Mouse (Mus musculus) frontal cortex, postnatal 14 days (tissue): Measurements from ENCODE around the gene Tfdp1.

ENCODE experiments used
- DNase-seq, 2 experiments: peaks; one replicate each; pipeline ENCODE4 v3.0.0; 2022; ENCODE audit warnings: low spot score in 2 of 2

Tfdp1 gene

GRCm38 (mm10) chr8:13352601-13353000, 14.1 kb downstream of the Tfdp1 start:
- no peak for DNase-seq

- DNase-seq = no peak
Observed at GRCm38 (mm10) chr8:13353155-13353833, 14.7 kb downstream of the Tfdp1 start.

- no peak for DNase-seq
Observed at GRCm38 (mm10) chr8:13353883-13354282, 15.3 kb downstream of the Tfdp1 start.

- no peak for DNase-seq
Observed at GRCm38 (mm10) chr8:13356221-13356620, 17.7 kb downstream of the Tfdp1 start.

- DNase-seq = no peak
Observed at GRCm38 (mm10) chr8:13356681-13357080, 18.1 kb downstream of the Tfdp1 start.

- DNase-seq = no peak
Observed at GRCm38 (mm10) chr8:13360213-13360612, 21.7 kb downstream of the Tfdp1 start.

- DNase-seq = no peak
Observed at GRCm38 (mm10) chr8:13361865-13362264, 23.3 kb downstream of the Tfdp1 start.

- DNase-seq = no peak
Observed at GRCm38 (mm10) chr8:13373151-13373662, 34.7 kb downstream of the Tfdp1 start.

- no peak for DNase-seq
Observed at GRCm38 (mm10) chr8:13381630-13382029, 43.1 kb downstream of the Tfdp1 start.

GRCm38 (mm10) chr8:13382536-13382935, 44.0 kb downstream of the Tfdp1 start:
- no peak for DNase-seq

GRCm38 (mm10) chr8:13382999-13383398, 44.4 kb downstream of the Tfdp1 start:
- no peak for DNase-seq

GRCm38 (mm10) chr8:13386366-13386765, 47.8 kb downstream of the Tfdp1 start:
- DNase-seq = no peak

- no peak for DNase-seq
Observed at GRCm38 (mm10) chr8:13387728-13388127, 49.2 kb downstream of the Tfdp1 start.

GRCm38 (mm10) chr8:13388744-13389143, 50.2 kb downstream of the Tfdp1 start:
- no peak for DNase-seq

- DNase-seq = no peak
Observed at GRCm38 (mm10) chr8:13393869-13394268, 55.3 kb downstream of the Tfdp1 start.

- no peak for DNase-seq
Observed at GRCm38 (mm10) chr8:13396725-13397124, 58.2 kb downstream of the Tfdp1 start, which contains the start of gene Atp4b. Gene Atp4b, minus strand, starts transcription at chr8:13396825.

GRCm38 (mm10) chr8:13403517-13403916, 65.0 kb downstream of the Tfdp1 start:
- no peak for DNase-seq

GRCm38 (mm10) chr8:13404666-13405131, 66.1 kb downstream of the Tfdp1 start, which contains the start of gene Grk1:
Gene Grk1, plus strand, starts transcription at chr8:13405081.
- no peak for DNase-seq

- DNase-seq = no peak
Observed at GRCm38 (mm10) chr8:13406011-13406410, 67.5 kb downstream of the Tfdp1 start.

- DNase-seq = peak in 1 of 2 experiments; percentile 74
Observed at GRCm38 (mm10) chr8:13411597-13411996, 73.0 kb downstream of the Tfdp1 start.

- DNase-seq = peak in 1 of 2 experiments; percentile 52
Observed at GRCm38 (mm10) chr8:13412891-13413558, 74.5 kb downstream of the Tfdp1 start.

GRCm38 (mm10) chr8:13413823-13414390, 75.4 kb downstream of the Tfdp1 start:
- DNase-seq = no peak

GRCm38 (mm10) chr8:13415879-13416278, 77.3 kb downstream of the Tfdp1 start:
- DNase-seq = no peak
